Mouse (Mus musculus) frontal cortex, adult (tissue): ENCODE measurements around the gene Hspb1.
A peak's percentile ranks its signal among the peaks of the same experiment; 100 is the strongest.

Source experiments
- ATAC-seq: cut with Nextera tagmentation; 2 replicates; pipeline ENCODE4 v1.9.2; 2017; ENCODE audit warnings: mild to moderate bottlenecking, moderate library complexity, mixed read lengths; ENCODE audit not compliant: low TSS enrichment

Hspb1 gene

GRCm38 (mm10) chr5:135911633-135912220 is 24.0 kb downstream of the Hspb1 start:
- no peak for ATAC-seq

GRCm38 (mm10) chr5:135913201-135913600 is 25.5 kb downstream of the Hspb1 start:
- no peak for ATAC-seq

GRCm38 (mm10) chr5:135914156-135914555 is 26.4 kb downstream of the Hspb1 start:
- no peak for ATAC-seq

- no peak for ATAC-seq
Measured at GRCm38 (mm10) chr5:135916051-135916565, 28.4 kb downstream of the Hspb1 start.

GRCm38 (mm10) chr5:135916601-135917000 is 28.9 kb downstream of the Hspb1 start:
- no peak for ATAC-seq

GRCm38 (mm10) chr5:135917327-135918058 is 29.8 kb downstream of the Hspb1 start:
- no peak for ATAC-seq

GRCm38 (mm10) chr5:135918059-135918437 is 30.3 kb downstream of the Hspb1 start:
- no peak for ATAC-seq

DNA sequence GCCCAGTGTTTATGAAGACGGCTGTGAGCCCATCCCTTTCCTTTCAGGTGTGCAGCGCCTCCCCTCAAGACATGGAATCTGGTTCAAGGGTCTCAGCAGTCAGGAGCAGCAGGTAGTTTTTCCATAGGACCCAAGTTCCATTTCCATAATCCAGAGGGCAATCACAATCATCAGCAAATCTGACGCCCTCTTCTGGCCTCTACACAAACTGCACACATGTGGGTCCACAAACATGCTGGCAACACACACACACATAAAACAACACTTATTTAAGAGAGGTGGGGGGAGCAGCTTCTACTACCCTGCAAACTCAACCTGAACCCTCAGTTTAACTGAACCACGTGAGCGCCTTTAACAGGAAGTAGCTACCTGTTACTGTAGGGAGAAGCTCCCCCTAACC is 30.9 kb downstream of the Hspb1 start:
- ATAC-seq, result no peak

DNA sequence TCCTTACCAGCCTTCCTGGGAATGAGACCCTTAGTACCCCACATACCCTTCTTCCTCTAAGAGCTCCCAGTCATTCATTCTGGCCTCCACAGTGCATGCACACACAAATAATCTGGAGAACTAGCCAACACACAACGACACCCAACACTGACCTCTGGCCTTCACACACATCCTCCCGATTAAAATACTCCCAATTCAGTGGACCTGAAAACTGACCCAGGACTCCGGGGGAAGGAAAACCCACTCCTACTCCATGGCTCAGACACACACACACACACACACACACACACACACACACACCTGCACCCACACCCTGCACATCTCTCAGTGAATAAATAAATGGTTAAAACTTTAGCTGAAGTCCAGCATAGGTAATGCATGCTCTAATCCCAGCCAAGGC is 32.2 kb downstream of the Hspb1 start:
- no peak for ATAC-seq

DNA sequence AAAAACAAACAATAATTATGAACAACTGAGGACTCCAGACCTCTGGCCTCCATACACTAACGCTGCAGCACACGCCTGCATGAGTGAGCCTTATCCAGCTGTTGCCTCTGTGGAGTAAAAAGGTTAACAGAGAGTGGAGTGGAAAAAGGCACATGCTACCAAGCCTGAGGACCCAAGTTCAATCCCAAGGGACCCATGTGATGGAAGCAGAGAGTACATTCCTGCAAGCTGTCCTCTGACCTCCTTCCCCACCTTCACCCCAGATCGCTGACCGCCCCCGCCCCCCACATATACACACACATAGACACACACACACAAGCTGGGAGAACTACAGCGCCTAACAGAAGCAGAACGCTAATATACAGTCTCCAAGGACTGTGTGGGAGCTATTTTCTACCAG is 36.2 kb downstream of the Hspb1 start:
- no peak for ATAC-seq

GRCm38 (mm10) chr5:135929685-135930424 is 42.1 kb downstream of the Hspb1 start:
- no peak for ATAC-seq

DNA sequence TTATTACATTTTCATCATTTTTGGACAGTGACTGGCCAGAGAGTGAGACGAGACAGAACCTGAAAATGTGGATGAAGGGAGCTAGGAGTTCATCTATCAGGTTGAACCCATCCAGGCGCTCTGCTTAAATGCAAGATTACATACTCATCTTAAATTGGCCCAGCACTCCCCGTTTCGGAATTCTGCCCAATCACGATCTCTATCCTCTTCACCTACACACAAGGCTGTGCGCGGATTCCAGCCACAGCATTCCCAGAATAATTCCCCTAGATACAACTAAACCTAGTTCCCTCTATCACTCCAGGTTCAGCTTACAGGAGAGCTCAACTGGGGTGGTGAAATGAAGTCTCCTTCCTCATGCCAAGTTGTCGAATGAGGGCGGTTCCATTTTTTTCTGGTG is 43.8 kb downstream of the Hspb1 start:
- peak; percentile 42 for ATAC-seq

DNA sequence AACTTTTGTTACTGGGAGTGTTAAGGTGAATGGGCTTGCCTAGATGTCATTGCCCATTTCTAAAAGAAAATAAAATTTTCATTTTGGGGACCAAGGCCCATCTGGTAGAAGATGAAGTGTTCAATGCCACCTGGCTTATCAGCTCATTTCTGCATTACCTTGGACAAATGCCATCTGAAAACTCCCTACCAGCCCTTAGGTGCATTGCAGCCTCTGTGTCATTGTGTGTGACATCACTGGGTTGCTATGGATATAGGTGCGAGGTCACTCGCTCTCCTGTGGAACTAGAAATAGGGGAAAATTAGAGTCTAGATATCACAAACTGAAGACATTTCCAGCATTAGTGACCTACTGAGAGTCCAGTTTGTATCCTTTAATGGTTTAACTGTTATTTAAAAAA is 44.6 kb downstream of the Hspb1 start:
- ATAC-seq, result no peak

- ATAC-seq, result no peak
Measured at GRCm38 (mm10) chr5:135933222-135933899, 45.6 kb downstream of the Hspb1 start.

- ATAC-seq, result peak; percentile 35
Measured at GRCm38 (mm10) chr5:135933900-135934441, 46.3 kb downstream of the Hspb1 start.

DNA sequence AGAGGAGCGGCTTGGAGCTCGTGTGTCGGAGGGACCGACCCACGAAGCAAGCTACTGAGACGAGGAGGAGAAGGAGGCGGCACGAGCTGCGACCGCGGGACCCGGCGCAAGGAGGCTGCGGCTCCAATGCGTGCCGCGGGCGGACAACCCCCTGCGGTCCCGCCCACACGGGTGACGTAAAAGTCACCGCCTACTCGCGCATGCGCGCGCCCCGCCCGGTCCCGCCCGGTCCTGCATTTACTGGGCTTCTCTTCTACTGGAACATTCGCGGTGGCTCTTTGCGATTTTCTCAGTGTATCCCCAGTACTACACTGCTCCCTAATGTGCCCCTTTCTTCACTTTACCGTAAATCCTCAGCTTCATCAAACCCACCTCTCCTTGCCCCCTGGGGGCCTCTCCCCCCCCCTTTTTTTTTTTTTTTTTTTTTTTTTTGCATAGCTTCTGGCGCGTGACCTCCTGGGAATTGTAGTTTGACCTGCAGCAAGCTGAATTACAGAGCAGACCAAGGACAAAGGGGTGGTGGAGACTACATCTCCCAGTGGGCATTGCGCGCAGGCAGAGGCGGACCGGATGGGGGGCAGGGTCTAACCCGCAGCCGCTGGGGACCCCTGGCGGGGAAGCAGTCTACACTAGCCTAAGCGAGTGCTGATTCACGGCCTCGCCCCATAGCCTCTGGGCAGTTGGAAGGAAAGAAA is 46.9 kb downstream of the Hspb1 start, which contains the start of gene Ywhag:
Ywhag (minus strand) TSS at position 136 of the 695 bp plus-strand sequence.
- ATAC-seq, result peak; percentile 88

DNA sequence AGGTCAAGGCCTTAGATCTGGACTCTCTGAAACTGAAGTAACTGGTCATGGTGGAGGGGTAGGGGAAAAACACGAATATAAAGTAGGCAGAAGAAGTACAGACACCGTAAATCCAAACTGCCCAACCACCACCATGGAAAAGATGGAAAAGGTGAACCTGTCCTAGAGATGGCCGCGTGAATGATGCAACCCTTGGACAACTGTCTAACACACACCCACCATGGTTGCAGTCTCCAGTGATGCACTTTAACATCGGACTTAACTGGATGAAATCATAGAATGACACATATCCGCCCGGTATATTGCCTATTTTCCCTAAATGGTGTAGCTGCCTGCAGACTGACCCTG is 47.4 kb downstream of the Hspb1 start:
- ATAC-seq, result peak; percentile 1; the same call in 1 of the 2 replicates

DNA sequence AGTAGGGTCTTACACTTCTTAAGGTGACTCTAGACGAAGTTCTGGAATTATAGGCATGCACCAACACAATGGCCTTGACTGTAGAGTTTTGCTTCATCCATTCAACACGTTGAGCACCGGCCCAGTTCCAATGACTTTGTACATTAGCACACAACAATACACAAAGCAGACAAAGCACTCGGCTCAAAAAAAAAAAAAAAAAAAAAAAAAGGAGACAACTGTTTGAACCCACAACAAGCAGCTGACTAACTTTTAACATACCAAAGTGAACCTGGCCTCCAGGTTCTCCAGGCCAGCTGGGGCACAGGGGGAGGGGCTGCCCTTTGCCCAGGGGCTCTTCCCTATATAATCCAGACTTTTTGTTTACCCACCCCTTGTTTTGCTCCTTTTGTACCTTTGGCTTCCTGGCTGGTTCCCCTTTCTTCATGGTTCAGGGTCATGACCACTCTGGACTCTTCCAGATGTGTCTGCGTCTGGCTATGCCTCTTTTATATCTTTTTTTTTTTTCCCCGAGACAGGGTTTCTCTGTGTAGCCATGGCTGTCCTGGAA is 48.0 kb downstream of the Hspb1 start:
- no peak for ATAC-seq
